Mouse (Mus musculus) MEL (cell line): ENCODE data around the gene Olfr523. TPM values are rescaled to one million over a fixed set of nuclear protein-coding genes. Genes with fewer than 3 reads are reported as not detected.

ENCODE experiments used
- DNase-seq: peaks from one replicate; pipeline ENCODE4 v3.0.0; 2011; ENCODE audit warnings: low read depth, low spot score
- H3K27ac ChIP-seq: 2 replicates; pipeline ENCODE4 v1.5.1; 2012; ENCODE audit warnings: low read depth, mild to moderate bottlenecking, control low read depth, low read length, moderate library complexity; ENCODE audit not compliant: control insufficient read depth
- H3K27me3 ChIP-seq, 2 experiments: fragments of 150-350 bp in 1 of 2; sonication (generic) in 1 of 2; 2 replicates each; pipeline ENCODE4 v1.6.1; 2012; ENCODE audit warnings: low read length in 2 of 2, mild to moderate bottlenecking in 2 of 2, improper control_type of control experiment in 1 of 2, moderate library complexity in 1 of 2; ENCODE audit not compliant: insufficient read depth in 2 of 2, control insufficient read depth in 1 of 2
- H3K36me3 ChIP-seq, 2 experiments: 2 replicates each; pipeline ENCODE4 v1.6.1; 2012 to 2014; ENCODE audit warnings: low read length in 2 of 2, improper control_type of control experiment in 1 of 2, inconsistent platforms in 1 of 2, mild to moderate bottlenecking in 1 of 2; ENCODE audit not compliant: insufficient read depth in 2 of 2, control insufficient read depth in 1 of 2
- H3K4me1 ChIP-seq, 2 experiments: fragments of 150-350 bp in 1 of 2; sonication (generic) in 1 of 2; 2 replicates each; pipeline ENCODE4 v1.6.1; 2012; ENCODE audit warnings: low read length in 2 of 2, improper control_type of control experiment in 1 of 2, mild to moderate bottlenecking in 1 of 2; ENCODE audit not compliant: insufficient read depth in 2 of 2, control insufficient read depth in 1 of 2
- H3K4me3 ChIP-seq, 2 experiments: fragments of 150-350 bp in 1 of 2; sonication (generic) in 1 of 2; 2 replicates each; pipeline ENCODE4 v1.5.1; 2012; ENCODE audit warnings: low read depth in 2 of 2, low read length in 2 of 2, mild to moderate bottlenecking in 2 of 2, moderate library complexity in 2 of 2, control low read depth in 1 of 2, improper control_type of control experiment in 1 of 2; ENCODE audit not compliant: control insufficient read depth in 1 of 2, insufficient read depth in 1 of 2
- H3K79me2 ChIP-seq: 2 replicates; pipeline ENCODE4 v1.6.1; 2012; ENCODE audit warnings: mild to moderate bottlenecking, low read length, moderate library complexity; ENCODE audit not compliant: control insufficient read depth, poor library complexity, insufficient read depth
- H3K9ac ChIP-seq: 2 replicates; pipeline ENCODE4 v1.6.1; 2012; ENCODE audit warnings: low read depth, mild to moderate bottlenecking, control low read depth, low read length, moderate library complexity; ENCODE audit not compliant: control insufficient read depth, poor library complexity, severe bottlenecking
- H3K9me3 ChIP-seq: fragments of 150-350 bp; sonication (generic); replicated peaks from 2 replicates; pipeline ENCODE4 v1.6.1; 2012; ENCODE audit warnings: mild to moderate bottlenecking, low read length, improper control_type of control experiment, moderate library complexity; ENCODE audit not compliant: insufficient read depth
- BHLHE40 ChIP-seq: IDR thresholded peaks from 2 replicates; pipeline ENCODE4 v1.6.1; 2012; ENCODE audit warnings: low read depth, mild to moderate bottlenecking, inconsistent platforms, low read length, improper control_type of control experiment, borderline replicate concordance
- CHD2 ChIP-seq: IDR thresholded peaks from 2 replicates; pipeline ENCODE4 v1.6.1; 2011; ENCODE audit warnings: low read length, improper control_type of control experiment
- CTCF ChIP-seq, 3 experiments: IDR thresholded peaks in 2 of 3; conservative IDR thresholded peaks in 1 of 3; 2 replicates each; pipeline ENCODE4 v1.5.1; 2011 to 2012; ENCODE audit warnings: low read length in 3 of 3, low read depth in 2 of 3, mild to moderate bottlenecking in 2 of 3, improper control_type of control experiment in 1 of 3, inconsistent platforms in 1 of 3, mixed read lengths in 1 of 3, moderate library complexity in 1 of 3; ENCODE audit not compliant: control insufficient read depth in 1 of 3, insufficient read depth in 1 of 3, poor library complexity in 1 of 3, severe bottlenecking in 1 of 3
- EP300 ChIP-seq, 2 experiments: IDR thresholded peaks; 2 replicates each; pipeline ENCODE4 v1.6.1; 2011; ENCODE audit warnings: improper control_type of control experiment in 2 of 2, low read length in 2 of 2, low read depth in 1 of 2, mild to moderate bottlenecking in 1 of 2
- ETS1 ChIP-seq: IDR thresholded peaks from 2 replicates; pipeline ENCODE4 v1.6.1; 2012; ENCODE audit warnings: low read depth, mild to moderate bottlenecking, inconsistent platforms, low read length, improper control_type of control experiment, moderate library complexity
- GATA1 ChIP-seq: IDR thresholded peaks from 2 replicates; pipeline ENCODE4 v1.6.1; 2011; ENCODE audit warnings: low read depth, low read length, improper control_type of control experiment
- MAFK ChIP-seq: IDR thresholded peaks from 2 replicates; pipeline ENCODE4 v1.6.1; 2011; ENCODE audit warnings: low read depth, mild to moderate bottlenecking, low read length, improper control_type of control experiment, borderline replicate concordance
- MAX ChIP-seq: IDR thresholded peaks from 2 replicates; pipeline ENCODE4 v1.6.1; 2011; ENCODE audit warnings: low read length, improper control_type of control experiment
- MAZ ChIP-seq: IDR thresholded peaks from 2 replicates; pipeline ENCODE4 v1.6.1; 2012; ENCODE audit warnings: low read depth, mild to moderate bottlenecking, inconsistent platforms, low read length, improper control_type of control experiment
- MXI1 ChIP-seq: IDR thresholded peaks from 2 replicates; pipeline ENCODE4 v1.6.1; 2011; ENCODE audit warnings: mild to moderate bottlenecking, low read depth, low read length, improper control_type of control experiment
- MYC ChIP-seq: IDR thresholded peaks from 2 replicates; pipeline ENCODE4 v1.6.1; 2011; ENCODE audit warnings: low read depth, mild to moderate bottlenecking, low read length, improper control_type of control experiment, moderate library complexity
- NELFE ChIP-seq: IDR thresholded peaks from 2 replicates; pipeline ENCODE4 v1.6.1; 2011; ENCODE audit warnings: low read depth, low read length, improper control_type of control experiment
- POLR2A ChIP-seq, 2 experiments: IDR thresholded peaks; 2 replicates each; pipeline ENCODE4 v1.6.1; 2011 to 2012; ENCODE audit warnings: low read length in 2 of 2, mild to moderate bottlenecking in 2 of 2, control low read depth in 1 of 2, improper control_type of control experiment in 1 of 2, low read depth in 1 of 2, moderate library complexity in 1 of 2; ENCODE audit not compliant: control insufficient read depth in 1 of 2, insufficient read depth in 1 of 2, poor library complexity in 1 of 2
- POLR2AphosphoS2 ChIP-seq: IDR thresholded peaks from 2 replicates; pipeline ENCODE4 v1.6.1; 2011; ENCODE audit warnings: low read length, improper control_type of control experiment
- RAD21 ChIP-seq: IDR thresholded peaks from 2 replicates; pipeline ENCODE4 v1.6.1; 2011; ENCODE audit warnings: mild to moderate bottlenecking, low read depth, low read length, improper control_type of control experiment
- SIN3A ChIP-seq: IDR thresholded peaks from 2 replicates; pipeline ENCODE4 v1.6.1; 2012; ENCODE audit warnings: low read length, improper control_type of control experiment, inconsistent platforms
- TCF12 ChIP-seq: IDR thresholded peaks from 2 replicates; pipeline ENCODE4 v1.6.1; 2014; ENCODE audit warnings: low read depth, mild to moderate bottlenecking, inconsistent platforms, low read length, improper control_type of control experiment, moderate library complexity
- USF2 ChIP-seq, 2 experiments: IDR thresholded peaks; 2 replicates each; pipeline ENCODE4 v1.6.1; 2011 to 2012; ENCODE audit warnings: improper control_type of control experiment in 2 of 2, low read length in 2 of 2, borderline replicate concordance in 1 of 2, inconsistent platforms in 1 of 2, low read depth in 1 of 2, mild to moderate bottlenecking in 1 of 2; ENCODE audit not compliant: insufficient read depth in 1 of 2
- ZC3H11A ChIP-seq: IDR thresholded peaks from 2 replicates; pipeline ENCODE4 v1.6.1; 2012; ENCODE audit warnings: low read depth, mild to moderate bottlenecking, inconsistent platforms, low read length, improper control_type of control experiment
- ZMIZ1 ChIP-seq: IDR thresholded peaks from 2 replicates; pipeline ENCODE4 v1.6.1; 2012; ENCODE audit warnings: low read depth, mild to moderate bottlenecking, inconsistent platforms, low read length, improper control_type of control experiment, moderate library complexity
- ZNF384 ChIP-seq: IDR thresholded peaks from 2 replicates; pipeline ENCODE4 v1.6.1; 2012; ENCODE audit warnings: low read depth, mild to moderate bottlenecking, inconsistent platforms, low read length, improper control_type of control experiment
- polyA plus RNA-seq, 2 experiments: library from polyadenylated mRNA; stranded (reverse) in 1 of 2; unstranded in 1 of 2; fragments of >175 nt in 1 of 2; fragments of >200 nt in 1 of 2; gene quantifications; 2 replicates each; pipeline versions ENCODE4 v1.2.1 to v1.2.4; 2012; ENCODE audit warnings: low replicate concordance in 2 of 2, low read depth in 1 of 2; ENCODE audit not compliant: insufficient read length in 2 of 2, insufficient read depth in 1 of 2, missing spikeins in 1 of 2
- total RNA-seq: library from RNA; depleted of rRNA; stranded (reverse); fragments of 300-350 nt; gene quantifications from 2 replicates; pipeline ENCODE4 v1.2.3, GENCODE M21; 2012

The Olfr523 gene
- total and polyA plus RNA-seq, 3 experiments: not detected

DNA sequence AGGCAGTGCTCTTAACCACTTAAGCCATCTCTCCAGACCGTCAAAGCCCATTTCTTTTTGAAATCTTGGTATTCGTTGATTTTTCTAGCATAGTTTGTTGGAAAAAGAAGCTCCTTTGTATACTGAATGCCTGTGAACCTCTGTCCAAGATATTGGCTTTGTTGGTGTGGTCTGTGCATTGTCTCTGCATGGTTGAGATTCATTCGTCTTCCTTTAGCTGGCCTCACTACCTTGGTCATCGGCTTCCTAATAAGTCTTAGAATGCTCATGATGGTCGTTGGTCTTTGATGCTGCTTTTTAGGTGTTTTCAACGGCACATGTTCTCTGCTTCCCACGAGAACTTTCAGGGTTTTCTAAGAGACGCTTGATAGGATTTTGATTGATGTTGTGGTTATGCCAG, 23.0 kb downstream of the Olfr523 start:
- Histone ChIP-seq H3K9ac (no peak overlapping the region), H3K27me3 (no peaks in the 10 kb centered on the region), H3K9me3 (no peaks in the 10 kb centered on the region), H3K79me2 (no peaks in the 10 kb centered on the region), H3K4me1 (peaks cover 0 to 10% of the 10 kb centered on the region in 2 experiments; a peak in 2 of 4 replicates), H3K27ac (no peak overlapping the region), H3K36me3 (peaks cover 0 to 3% of the 10 kb centered on the region in 2 experiments; a peak in 2 of 4 replicates), H3K4me3 (no peak overlapping the region)
- no peak for DNase-seq
- no peak for TF ChIP-seq MXI1
- TF ChIP-seq CTCF (IDR thresholded peaks at IDR 0.05 in 2 of 3, conservative IDR thresholded peaks at IDR 0.05 in 1 of 3; ENCODE audit: control insufficient read depth in 1 of 3, insufficient read depth in 1 of 3, low read depth in 2 of 3, low read length in 3 of 3, poor library complexity in 1 of 3, severe bottlenecking in 1 of 3): no peak
- no peak for TF ChIP-seq USF2 (IDR thresholded peaks at IDR 0.05; ENCODE audit: borderline replicate concordance in 1 of 2, insufficient read depth in 1 of 2, low read depth in 1 of 2, low read length in 2 of 2)
- no peak for TF ChIP-seq ZNF384
- TF ChIP-seq POLR2AphosphoS2: no peak
- no peak for TF ChIP-seq ETS1
- TF ChIP-seq CHD2: no peak
- no peak for TF ChIP-seq BHLHE40
- no peak for TF ChIP-seq EP300 (IDR thresholded peaks at IDR 0.05; ENCODE audit: low read depth in 1 of 2, low read length in 2 of 2)

DNA sequence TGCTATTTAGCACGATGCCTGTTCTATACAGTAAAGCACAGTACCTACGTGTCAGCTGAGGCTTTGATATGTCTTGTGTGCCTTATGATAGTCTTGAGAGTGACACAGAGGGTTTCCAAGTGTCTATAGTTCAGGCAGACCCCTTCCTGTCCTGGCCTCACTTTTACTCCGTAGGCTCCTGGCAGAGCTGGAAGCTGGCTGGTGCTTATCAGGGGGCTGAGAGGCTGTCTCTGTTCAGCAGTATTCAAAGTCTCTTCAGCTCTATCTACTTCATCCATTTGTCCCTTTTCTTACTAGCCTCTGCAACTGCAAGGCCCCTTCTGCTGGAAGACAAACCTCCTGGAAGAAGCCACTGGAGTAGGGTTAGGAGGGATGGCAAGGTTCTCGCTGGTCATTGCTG, 28.1 kb downstream of the Olfr523 start:
- no peaks in the 10 kb centered on the region for H3K79me2 ChIP-seq
- no peak overlapping the region for H3K4me3 ChIP-seq
- H3K27ac ChIP-seq: no peak overlapping the region
- H3K4me1 ChIP-seq: peaks cover 0 to 20% of the 10 kb centered on the region in 2 experiments; a peak in 2 of 4 replicates
- DNase-seq: peak; percentile 14
- no peak for TF ChIP-seq GATA1
- no peak for TF ChIP-seq MAZ
- TF ChIP-seq ZNF384: no peak
- TF ChIP-seq CHD2: no peak
- no peak for TF ChIP-seq TCF12
- no peak for TF ChIP-seq MYC
- TF ChIP-seq POLR2AphosphoS2: no peak
- no peak for TF ChIP-seq SIN3A
- no peak for TF ChIP-seq NELFE
- no peak for TF ChIP-seq ZMIZ1
- TF ChIP-seq ZC3H11A: no peak
- TF ChIP-seq RAD21: no peak
- TF ChIP-seq MAX: no peak
- no peak for TF ChIP-seq POLR2A (IDR thresholded peaks at IDR 0.05; ENCODE audit: control insufficient read depth in 1 of 2, insufficient read depth in 1 of 2, low read depth in 1 of 2, low read length in 2 of 2, poor library complexity in 1 of 2)
- no peak for TF ChIP-seq MAFK
- H3K9ac ChIP-seq: no peak overlapping the region
- peaks cover 0 to 3% of the 10 kb centered on the region in 2 experiments; a peak in 2 of 4 replicates for H3K36me3 ChIP-seq
- no peaks in the 10 kb centered on the region for H3K27me3 ChIP-seq
- H3K9me3 ChIP-seq: no peaks in the 10 kb centered on the region
